Mouse (Mus musculus) lung, postnatal 14 days (tissue): ENCODE data around the gene Gpr137b.
"Not testable (repeated sequence)": the region's sequence is repeated elsewhere in the genome, so short reads cannot be mapped to it uniquely, and the experiment has no call there.

Source experiments
- DNase-seq: peaks from one replicate; pipeline ENCODE4 v3.0.0; 2021

The Gpr137b gene

GRCm38 (mm10) chr13:13363536-13363935 is 30.3 kb downstream of the Gpr137b start:
- not testable (repeated sequence) for DNase-seq

- not testable (repeated sequence) for DNase-seq
Measured at GRCm38 (mm10) chr13:13362261-13362660, 31.6 kb downstream of the Gpr137b start.

GRCm38 (mm10) chr13:13360045-13360444 is 33.8 kb downstream of the Gpr137b start:
- DNase-seq: not testable (repeated sequence)

- DNase-seq: not testable (repeated sequence)
Measured at GRCm38 (mm10) chr13:13358602-13359001, 35.2 kb downstream of the Gpr137b start.

- not testable (repeated sequence) for DNase-seq
Measured at GRCm38 (mm10) chr13:13358097-13358496, 35.7 kb downstream of the Gpr137b start.

- not testable (repeated sequence) for DNase-seq
Measured at GRCm38 (mm10) chr13:13352113-13352512, 41.7 kb downstream of the Gpr137b start.

- DNase-seq: not testable (repeated sequence)
Measured at GRCm38 (mm10) chr13:13350681-13351080, 43.1 kb downstream of the Gpr137b start.

- peak; percentile 88 for DNase-seq
Measured at GRCm38 (mm10) chr13:13349288-13349687, 44.5 kb downstream of the Gpr137b start.

- not testable (repeated sequence) for DNase-seq
Measured at GRCm38 (mm10) chr13:13347634-13348412, 46.0 kb downstream of the Gpr137b start.

- not testable (repeated sequence) for DNase-seq
Measured at GRCm38 (mm10) chr13:13337361-13337760, 56.5 kb downstream of the Gpr137b start.

GRCm38 (mm10) chr13:13328876-13329275 is 64.9 kb downstream of the Gpr137b start:
- DNase-seq: peak; percentile 78
